In the genomic region with DNA sequence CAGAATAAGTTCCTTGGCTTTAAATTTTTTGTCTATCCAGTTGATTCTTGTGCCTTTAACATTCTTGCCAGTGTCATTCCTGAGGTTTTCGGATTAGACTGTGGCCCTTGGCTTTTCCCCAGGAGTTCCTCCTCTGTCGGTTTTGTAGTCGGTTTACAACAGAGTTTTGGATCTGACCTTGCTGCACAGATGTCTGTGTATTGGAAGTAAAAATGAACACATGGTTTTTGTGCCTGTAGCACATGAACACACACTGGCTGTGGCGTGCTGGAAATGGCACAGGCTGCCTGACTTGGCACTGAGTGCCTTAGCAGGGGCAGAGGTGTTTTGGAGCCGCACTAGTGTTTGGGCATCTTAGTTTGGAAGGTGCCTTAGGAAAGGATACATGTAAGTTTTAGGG, we compare ENCODE assay signal across 23 mouse cellular contexts. TPM values are rescaled to one million over a fixed set of nuclear protein-coding genes. Genes with fewer than 3 reads are reported as not detected.
DNase-seq lines count a peak whose midpoint lies in the region; TF ChIP-seq lines count a peak whose summit lies in the region.
"Had no signal": no experiment of that assay in that cellular context is flagged by ENCODE, and none has a peak within 500 bp of the region (broad histone marks: within the 10 kb centered on the region; RNA-seq: fewer than 3 reads in every experiment).

No protein-coding gene starts in this region.

- peak overlapping the region; percentile 32; the same call in 1 of the 2 replicates for H3K27ac ChIP-seq in layer of hippocampus, adult 2 months
- H3K27ac ChIP-seq: embryonic facial prominence, embryonic 10.5 days; forebrain, embryonic 10.5 days; hindbrain, embryonic 10.5 days; intestine, embryonic 15.5 days; kidney, embryonic 15.5 days; liver, embryonic 15.5 days; lung, embryonic 15.5 days; midbrain, embryonic 15.5 days; neural tube, embryonic 12.5 days had no signal

- DNase-seq in cerebellum, adult 11-12 months = peak; percentile 63
- no peak for DNase-seq in cerebellum, postnatal 4 days (ENCODE audit: low spot score in 2 of 2)
- DNase-seq in layer of hippocampus, adult 2 months (ENCODE audit: low spot score in 2 of 2) = no peak
- no peak for DNase-seq in layer of hippocampus, adult 8-10 months (ENCODE audit: low spot score in 2 of 2)
- peak; percentile 56 to 59 for DNase-seq in cerebellum, adult 18-20 months
- DNase-seq in cerebellum, postnatal 14 days = peak; percentile 63 to 75
- no peak for DNase-seq in thymus, adult 18-20 months
- no peak for DNase-seq in layer of hippocampus, postnatal 36 days
- DNase-seq: adrenal gland, postnatal 14 days; lung, postnatal 36 days; retina, postnatal 1 day; thymus, postnatal 25 days had no signal

- no peak overlapping the region; the same call in 1 of the 2 replicates for H3K4me3 ChIP-seq in layer of hippocampus, adult 2 months
- H3K4me3 ChIP-seq: embryonic facial prominence, embryonic 10.5 days; forebrain, embryonic 10.5 days; hindbrain, embryonic 10.5 days; intestine, embryonic 15.5 days; kidney, embryonic 15.5 days; liver, embryonic 15.5 days; lung, embryonic 15.5 days; midbrain, embryonic 15.5 days; neural tube, embryonic 12.5 days had no signal

- no peak for TF ChIP-seq CTCF in layer of hippocampus, adult 2 months (conservative IDR thresholded peaks at IDR 0.05)

RNA-seq across cellular contexts. Expression of gene Socs7, which starts 6.2 kb away (rescaled TPM):
- 10 to 100 TPM; 79.5 to 79.7 TPM for total RNA-seq in layer of hippocampus, adult 2 months (2021)
- 10 to 100 TPM; 71.5 to 89.3 (median 79.6) TPM for total RNA-seq in layer of hippocampus, adult 8-10 months (2022)
- 10 to 100 TPM; 83.8 to 83.9 TPM for total RNA-seq in layer of hippocampus, postnatal 36 days (2021)

RNA-seq across cellular contexts. Expression of gene Gpr179, which starts 16.6 kb away (rescaled TPM):
- under 1 TPM; 0.20 to 0.33 TPM for total RNA-seq in layer of hippocampus, adult 2 months (2021)
- total RNA-seq in layer of hippocampus, adult 8-10 months (2022) = under 1 TPM; 0.14 to 0.59 (median 0.34) TPM
- under 1 TPM; 0.23 to 0.30 TPM for total RNA-seq in layer of hippocampus, postnatal 36 days (2021)
- total RNA-seq: common myeloid progenitor, adult 5-6 weeks; megakaryocyte-erythroid progenitor cell, adult 5-6 weeks had no signal

RNA-seq across cellular contexts. Expression of gene Arhgap23, which starts 46.8 kb away (rescaled TPM):
- total RNA-seq in layer of hippocampus, adult 2 months (2021) = 10 to 100 TPM; 66.0 to 74.1 TPM
- total RNA-seq in layer of hippocampus, adult 8-10 months (2022) = 10 to 100 TPM; 75.7 to 83.2 (median 78.4) TPM
- total RNA-seq in layer of hippocampus, postnatal 36 days (2021) = 10 to 100 TPM; 73.4 to 75.4 TPM

RNA-seq across cellular contexts. Expression of gene Mrpl45, which starts 53.0 kb away (rescaled TPM):
- total RNA-seq in layer of hippocampus, adult 2 months (2021) = 10 to 100 TPM; 24.9 to 30.3 TPM
- total RNA-seq in layer of hippocampus, adult 8-10 months (2022) = 10 to 100 TPM; 23.1 to 32.2 (median 27.4) TPM
- total RNA-seq in layer of hippocampus, postnatal 36 days (2021) = 10 to 100 TPM; 26.8 to 27.4 TPM

Comparison
In these comparisons a context has a peak if more than half of its experiments do, and no peak if none do; other contexts are left out.
1. DNase-seq: peak in cerebellum, adult 11-12 months (single experiment), cerebellum, adult 18-20 months (2 of 2) and cerebellum, postnatal 14 days (2 of 2); none in cerebellum, postnatal 4 days (0 of 2), layer of hippocampus, adult 2 months (0 of 2), layer of hippocampus, adult 8-10 months (0 of 2), thymus, adult 18-20 months (0 of 2) and layer of hippocampus, postnatal 36 days (0 of 2).